Mouse (Mus musculus) gastrocnemius, postnatal 10 days (tissue): ENCODE results near the gene Pou6f1. TPM values are rescaled to one million over a fixed set of nuclear protein-coding genes. Genes with fewer than 3 reads are reported as not detected.
"Not testable (repeated sequence)": the region's sequence is repeated elsewhere in the genome, so short reads cannot be mapped to it uniquely, and the experiment has no call there.

Source experiments
- DNase-seq: peaks from one replicate; pipeline ENCODE4 v3.0.0; 2021; ENCODE audit warnings: mixed read lengths
- total RNA-seq, 2 experiments: library from RNA; stranded (reverse); gene quantifications; 2 replicates each; pipeline ENCODE4 v1.2.3; 2021

Pou6f1 gene
- total RNA-seq, 2 experiments from 2014 or later: 11.1 to 13.2 TPM

DNA sequence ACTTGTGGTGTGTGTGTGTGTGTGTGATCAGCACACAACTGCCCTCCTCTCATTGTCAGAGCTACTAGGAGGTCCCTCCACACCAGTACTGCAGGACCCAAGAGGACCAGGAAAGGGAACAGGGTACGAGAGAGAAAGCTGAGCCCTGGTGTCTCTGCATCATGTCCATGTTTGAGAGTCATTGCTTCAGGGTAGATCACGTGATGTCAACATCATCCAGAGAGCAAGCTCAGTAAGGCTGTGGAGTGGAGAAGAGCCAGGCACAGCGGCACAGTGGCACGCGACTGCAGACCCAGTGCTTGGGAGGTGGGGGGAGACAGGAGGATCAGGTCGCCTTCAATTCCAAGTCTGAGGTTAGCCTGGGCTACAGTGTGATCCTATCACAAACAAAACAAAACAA, 23.4 kb downstream of the Pou6f1 start:
- DNase-seq: no peak

DNA sequence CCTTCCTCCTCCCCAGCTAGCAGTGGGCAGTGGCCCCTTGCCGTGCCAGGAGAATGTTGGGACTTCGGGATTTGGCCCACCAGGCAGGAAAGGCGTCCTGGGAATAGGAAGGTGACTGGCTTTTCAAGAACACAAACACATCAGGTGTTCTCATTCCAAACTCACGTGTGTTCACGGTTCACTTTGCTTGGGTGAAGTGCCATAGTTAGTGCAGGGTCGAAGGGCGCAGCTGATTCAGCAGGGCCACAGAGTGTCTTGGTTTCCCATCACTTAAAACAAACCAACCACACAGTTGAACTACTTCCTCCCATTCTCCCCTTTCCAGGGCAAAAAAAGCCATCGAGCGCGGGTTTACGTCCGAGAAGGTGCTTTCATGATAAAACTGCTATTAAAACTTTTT, 24.4 kb downstream of the Pou6f1 start:
- DNase-seq: no peak

DNA sequence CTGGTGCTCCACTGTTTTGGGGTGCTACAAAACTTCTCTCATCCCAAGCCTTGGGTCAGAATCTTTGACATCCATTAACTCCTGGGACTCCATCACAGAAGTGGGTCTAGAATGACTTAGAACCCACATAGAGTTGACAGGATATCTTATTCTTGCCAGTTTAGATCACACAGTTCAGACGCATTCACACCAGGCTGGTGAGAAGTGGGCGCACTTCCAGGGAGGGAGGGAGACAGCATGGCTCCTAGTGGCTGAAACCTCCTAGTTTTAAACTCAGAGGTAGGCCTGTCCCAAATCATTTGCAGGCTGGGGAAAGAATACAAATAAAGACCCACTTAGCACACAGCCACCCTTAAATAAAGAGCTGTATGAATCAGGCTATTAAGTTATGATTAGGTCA, 25.4 kb downstream of the Pou6f1 start:
- peak; percentile 32 for DNase-seq

DNA sequence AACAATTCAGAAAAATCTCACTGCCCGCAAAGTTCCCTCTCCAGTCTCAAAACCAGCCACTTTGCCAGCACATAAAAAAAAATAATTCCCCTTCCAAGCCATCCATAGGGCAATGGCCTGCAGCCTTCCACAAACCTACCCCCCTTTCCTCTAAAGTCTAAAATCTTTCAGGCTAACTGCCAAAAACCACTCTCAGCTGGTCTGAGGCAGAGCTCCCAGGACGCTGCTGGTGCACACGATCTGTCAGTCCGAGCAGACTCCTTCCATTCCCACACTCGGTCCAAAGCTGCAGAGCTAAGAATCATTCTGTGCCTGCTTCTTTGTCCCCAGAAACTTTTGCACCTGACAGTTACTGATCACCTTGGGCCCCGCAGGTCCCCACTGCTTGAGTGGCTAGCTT, 25.8 kb downstream of the Pou6f1 start:
- DNase-seq: no peak

DNA sequence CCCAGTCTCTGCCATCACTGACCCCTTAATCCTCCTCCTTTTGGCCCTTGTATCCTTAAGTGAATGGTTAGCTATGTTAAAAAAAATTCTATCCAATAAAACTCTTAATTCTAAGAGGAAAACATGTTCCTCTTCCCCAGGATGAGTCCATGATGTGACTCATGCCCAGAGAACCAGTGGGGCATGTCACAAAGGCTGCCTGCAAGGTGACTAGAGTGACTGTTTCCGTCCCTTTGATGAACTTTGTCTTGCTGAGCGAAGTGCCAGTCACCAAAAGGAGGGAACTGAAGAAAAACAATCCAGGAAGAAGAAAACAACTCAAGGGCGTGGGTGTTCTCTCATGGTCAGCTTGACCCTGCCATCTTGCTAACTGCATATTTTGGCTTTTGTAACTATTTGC, 30.5 kb downstream of the Pou6f1 start:
- DNase-seq: no peak

DNA sequence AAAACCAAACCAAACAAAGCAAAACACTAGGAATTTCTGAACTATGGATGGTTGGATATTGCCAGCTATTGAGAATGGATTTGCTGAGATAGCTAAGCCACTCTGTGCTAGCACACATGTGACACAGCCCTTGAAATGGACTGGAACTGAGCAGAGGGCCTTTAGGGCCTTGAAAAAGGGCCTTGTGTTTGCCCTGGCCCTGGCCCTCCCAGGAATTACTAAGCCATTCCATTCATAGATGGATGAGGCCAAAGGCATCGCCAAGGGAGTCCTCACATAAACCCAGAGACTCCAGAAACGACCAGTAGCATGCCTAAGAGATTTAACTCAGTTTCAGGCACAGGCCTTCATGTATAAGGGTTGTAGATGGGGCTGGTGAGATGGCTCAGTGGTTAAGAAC, 33.3 kb downstream of the Pou6f1 start:
- no peak for DNase-seq

DNA sequence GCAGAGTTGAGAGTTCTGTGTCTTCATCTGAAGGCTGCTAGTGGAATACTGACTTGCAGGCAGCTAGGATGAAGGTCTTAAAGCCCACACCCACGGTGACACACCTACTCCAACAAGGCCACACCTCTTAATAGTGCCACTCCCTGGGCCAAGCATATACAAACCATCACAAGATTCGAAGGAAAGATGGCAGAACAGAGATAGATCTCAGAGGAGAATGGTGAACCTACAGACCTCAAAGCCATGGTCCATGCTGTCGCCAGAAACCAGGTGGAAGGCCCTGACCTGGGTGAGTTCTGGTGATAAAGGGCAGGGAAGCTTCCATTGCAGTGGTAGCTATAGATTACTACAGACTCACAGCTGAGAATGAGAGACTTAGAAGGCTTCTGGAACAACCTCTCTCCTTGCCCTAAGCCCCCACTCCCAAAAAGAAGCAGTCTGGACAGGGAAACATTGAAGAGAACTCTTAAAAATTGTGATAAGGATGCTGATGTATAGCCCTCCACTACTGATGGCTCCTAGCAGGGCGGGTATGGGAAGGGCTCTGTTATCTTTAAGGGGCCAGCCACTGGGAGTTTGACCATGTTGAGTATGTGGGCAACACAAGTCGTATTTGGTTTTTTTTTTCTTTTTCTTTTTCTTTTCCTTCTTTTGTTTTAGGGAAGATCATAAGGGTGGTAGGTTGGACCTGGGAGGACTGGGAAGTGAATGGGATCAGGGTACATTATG, 41.9 kb downstream of the Pou6f1 start:
- no peak for DNase-seq

DNA sequence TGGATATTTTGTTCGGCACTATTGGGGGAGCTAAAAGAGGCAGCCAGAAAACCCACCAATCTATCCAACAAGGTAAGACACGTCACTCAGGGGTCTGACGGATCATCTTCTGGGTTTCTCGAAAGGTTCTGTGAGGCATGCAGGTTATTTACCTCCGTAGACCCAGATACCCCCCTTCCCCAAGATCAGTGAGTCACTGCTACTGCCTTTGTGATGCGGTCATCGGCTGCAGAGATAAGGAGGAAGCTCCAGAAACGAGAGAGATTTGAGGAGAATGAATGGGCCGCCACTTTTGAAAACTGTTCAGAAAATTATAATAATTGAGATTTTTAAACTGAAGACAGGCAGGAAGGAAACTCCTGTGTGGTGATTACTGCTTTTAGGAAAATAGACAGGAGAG, 43.4 kb downstream of the Pou6f1 start:
- DNase-seq: no peak

DNA sequence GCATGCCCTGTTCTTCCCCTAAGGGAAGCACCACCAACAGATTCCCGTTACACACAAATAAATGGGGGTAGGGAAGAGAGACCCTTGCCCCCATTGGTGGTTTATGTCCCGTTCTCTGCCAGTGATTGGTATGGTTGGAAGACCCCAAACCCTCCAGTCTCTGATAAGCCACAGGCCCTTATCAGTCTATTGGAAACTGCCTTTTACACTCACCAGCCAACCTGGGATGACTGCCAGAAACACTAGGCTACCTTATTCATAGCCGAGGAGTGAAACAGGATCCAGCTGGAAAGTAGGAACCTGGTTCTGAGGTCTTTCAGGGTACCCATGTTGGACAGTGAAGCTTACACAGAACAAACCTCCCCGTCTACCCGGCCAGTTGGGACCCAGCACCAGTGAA, 43.8 kb downstream of the Pou6f1 start:
- DNase-seq: no peak

DNA sequence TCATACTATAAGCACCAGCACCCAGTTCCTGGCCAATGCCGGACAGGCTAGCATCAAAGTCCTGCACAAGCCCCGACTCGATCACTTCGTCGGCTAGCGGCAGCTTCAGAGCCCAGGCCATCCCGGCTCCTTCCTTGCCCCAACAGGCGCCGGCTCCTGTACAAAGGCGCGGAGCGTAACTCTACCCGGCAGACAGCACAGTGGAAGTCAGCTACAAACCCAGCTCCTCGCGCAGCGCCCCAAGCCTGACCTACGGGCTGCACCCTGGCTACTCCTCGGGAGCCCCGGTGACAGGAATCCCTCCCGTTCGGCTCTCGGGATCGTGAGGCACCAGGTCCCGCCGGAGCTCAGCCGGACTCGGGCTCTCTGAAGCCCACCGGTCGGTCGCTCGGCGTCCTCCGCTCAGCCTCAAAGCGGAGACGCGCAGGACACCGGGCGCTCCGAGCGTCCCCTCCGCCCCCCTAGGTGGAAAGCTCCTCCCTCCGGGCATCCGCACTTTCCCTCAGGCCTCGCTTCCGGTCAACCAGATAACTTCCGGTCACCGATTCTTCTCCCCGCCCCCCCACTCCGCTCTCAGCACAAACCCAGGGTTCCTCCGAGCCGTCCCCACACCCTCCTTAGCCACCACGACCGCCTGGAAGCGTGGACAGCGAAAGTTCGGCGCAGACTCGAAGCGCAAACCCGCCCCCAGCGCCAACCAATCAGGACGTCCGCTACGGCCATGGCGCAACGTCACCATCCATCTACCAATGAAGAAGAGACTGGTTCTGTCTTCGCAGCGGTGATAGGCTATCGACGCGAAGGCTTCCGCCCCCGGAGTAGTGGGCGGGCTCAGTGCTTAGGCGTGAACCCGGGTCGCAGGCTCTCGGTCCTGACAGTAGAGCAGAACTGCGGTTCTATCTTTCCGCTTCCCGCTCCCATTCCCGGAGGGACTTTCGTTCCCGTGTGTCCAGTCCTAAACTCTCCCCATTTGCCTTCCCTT, 48.2 kb downstream of the Pou6f1 start, which contains the start of gene Tfcp2:
Gene Tfcp2 (minus strand): TSS at position 683 of the 982 bp plus-strand sequence.
- DNase-seq: peak; percentile 96

DNA sequence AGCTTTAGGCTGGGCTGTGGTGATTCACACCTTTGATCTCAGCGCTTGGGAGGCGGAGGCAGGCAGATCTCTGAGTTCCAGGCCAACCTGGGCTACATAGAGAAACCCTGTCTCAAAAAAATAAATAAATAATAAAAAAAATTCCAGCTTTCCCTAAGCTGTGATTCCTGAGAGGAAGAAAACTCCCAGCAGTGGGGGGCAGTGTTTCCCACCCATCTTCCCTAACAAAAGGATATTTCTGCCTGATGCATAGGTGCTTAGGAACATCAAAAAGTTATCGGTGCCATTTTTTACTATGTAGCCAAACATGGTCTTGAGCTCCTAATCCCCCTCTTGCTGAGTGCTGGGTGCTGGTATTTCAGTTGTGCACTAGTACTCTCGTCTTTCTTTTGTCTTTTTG, 49.5 kb downstream of the Pou6f1 start:
- DNase-seq: no peak

DNA sequence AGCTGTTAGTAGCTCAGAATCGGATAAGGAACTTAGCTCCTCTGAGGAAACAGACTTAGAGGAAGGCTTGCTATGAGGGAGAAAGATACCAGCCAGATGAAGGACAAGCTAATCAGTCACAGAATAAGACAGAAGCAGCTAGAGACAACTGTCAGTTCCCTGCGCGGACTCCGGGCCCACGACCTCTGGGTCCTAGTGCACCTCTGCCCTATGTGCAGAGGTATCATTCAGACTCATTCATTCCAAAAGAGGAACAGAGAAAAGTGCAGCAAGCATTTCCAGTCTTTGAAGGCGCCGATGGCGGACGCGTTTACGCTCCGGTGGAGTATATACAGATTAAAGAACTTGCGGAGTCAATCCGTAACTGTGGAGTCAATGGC, 56.1 kb downstream of the Pou6f1 start:
- DNase-seq: not testable (repeated sequence)

DNA sequence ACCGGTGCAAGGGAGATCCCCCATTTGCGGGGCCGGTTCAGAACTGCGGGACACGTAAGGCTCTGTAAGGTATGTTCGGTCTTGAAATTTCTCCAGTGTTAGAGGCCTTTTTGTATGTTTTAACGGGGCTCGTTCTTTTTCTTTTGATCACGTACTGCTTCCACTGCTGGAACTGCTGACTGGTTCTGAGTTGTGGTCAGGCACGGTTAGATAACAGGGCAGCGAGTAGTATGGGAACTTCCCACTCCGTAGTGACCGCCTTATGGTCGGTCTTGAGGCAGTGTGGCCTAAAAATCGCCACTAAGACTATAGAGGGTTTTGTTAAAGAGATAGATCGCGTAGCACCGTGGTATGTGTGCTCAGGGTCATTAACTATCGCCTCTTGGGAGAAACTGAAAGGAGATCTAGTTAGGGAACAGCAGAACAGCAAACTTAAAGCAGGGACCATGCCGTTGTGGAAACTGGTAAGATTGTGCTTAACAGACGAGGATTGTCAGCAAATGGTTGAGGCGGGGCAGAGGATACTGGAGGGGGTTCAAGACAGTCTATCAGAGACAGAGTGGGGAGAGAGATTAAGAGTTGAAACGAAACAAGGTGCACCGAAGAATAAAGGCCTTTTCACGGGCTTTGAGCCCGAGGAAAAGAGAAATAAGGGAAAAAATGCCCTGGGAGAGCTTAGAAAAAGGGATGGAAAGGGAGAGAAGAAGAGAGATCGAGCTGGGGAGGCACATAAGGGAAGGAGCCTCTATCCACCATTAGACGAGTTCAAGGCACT, 56.7 kb downstream of the Pou6f1 start:
- DNase-seq: not testable (repeated sequence)

DNA sequence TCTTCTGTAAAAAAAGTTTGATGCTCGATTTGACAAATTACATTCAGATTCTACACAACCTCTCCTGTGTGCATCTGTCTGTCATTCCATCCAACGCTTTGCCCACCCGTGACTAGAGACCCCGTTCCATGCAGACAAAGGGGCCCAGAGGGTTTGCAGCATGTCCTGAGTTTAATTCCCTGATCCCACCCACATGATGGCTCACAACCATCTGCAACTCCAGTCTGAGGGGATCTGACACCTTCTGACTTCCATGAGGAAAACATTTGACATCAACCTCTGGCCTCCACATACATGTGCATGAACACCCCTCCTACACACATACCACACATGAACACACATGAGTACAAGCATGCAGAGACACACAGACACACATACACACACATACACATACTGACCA, 58.4 kb downstream of the Pou6f1 start:
- DNase-seq: no peak

DNA sequence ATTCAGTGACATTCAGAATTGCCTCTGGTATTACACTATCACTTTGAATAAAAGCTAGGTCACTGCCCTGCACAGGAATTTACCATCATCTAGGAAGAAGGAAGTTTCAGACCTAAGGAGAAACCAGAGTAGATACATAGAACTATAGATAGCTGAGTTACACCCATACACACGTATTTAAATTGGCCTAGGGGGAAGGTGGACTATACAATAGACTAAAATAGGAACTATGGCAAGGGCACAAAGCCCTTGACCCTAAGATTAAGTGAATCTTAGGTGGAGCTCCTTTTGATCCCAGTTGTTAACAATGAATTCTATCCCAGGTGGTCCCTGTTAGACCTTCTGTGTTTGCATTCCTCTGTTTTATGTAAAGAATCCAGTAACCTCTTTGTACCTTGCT, 58.8 kb downstream of the Pou6f1 start:
- DNase-seq: not testable (repeated sequence)

DNA sequence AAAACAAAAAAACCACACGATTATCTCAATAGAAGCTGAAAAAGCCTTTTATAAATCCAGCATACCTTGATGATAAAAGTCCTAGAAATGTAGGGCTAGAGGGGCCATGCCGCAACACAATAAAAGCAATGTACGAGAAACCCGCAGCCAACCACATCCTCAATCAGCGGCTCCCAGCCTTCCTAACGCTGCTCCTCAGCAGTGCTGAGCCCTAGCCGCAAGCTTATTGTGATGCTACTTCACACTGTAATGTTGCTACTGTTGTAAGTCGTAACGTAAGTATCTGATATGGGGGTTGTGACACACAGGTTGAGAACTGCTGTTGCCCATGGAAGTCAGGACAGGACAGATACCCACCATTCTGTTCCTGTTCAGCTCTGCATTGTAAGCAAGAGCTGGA, 60.4 kb downstream of the Pou6f1 start:
- no peak for DNase-seq

DNA sequence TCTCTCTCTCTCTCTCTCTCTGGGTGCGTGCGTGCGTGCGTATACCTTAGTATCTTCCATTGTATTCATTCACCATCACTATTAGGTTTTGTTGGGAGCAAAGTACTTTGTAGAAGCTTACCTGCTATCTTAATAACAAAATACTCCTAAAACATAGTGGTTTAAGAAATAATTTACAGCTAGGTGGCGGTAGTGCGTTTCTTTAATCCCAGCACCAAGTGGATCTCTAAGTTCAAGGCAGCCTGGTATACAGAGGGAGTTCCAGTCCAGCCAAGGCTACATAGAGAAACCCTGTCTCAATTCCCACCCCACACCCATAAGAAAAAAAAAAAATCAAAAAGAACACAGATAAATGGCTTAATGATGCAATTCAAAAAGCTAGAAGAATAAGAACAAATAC, 61.9 kb downstream of the Pou6f1 start:
- no peak for DNase-seq

DNA sequence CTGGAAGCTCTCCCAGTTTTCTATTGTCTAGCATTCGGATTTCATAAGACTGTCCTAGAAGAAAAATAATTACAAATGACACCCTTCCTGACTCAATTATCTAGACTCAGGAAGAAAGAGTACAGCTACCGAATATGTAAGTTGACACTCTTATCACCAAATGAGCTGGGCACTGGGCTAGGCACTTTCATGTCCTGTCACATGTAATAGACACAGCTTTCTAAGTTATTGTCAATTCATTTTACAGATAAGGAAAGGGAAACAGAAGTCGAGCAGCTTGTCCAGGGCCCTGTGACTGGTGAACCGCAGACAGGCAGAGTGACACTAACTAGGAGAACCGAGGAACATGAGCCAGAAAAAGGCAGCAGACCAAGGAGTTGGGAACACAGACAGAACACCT, 71.9 kb downstream of the Pou6f1 start:
- DNase-seq: no peak

DNA sequence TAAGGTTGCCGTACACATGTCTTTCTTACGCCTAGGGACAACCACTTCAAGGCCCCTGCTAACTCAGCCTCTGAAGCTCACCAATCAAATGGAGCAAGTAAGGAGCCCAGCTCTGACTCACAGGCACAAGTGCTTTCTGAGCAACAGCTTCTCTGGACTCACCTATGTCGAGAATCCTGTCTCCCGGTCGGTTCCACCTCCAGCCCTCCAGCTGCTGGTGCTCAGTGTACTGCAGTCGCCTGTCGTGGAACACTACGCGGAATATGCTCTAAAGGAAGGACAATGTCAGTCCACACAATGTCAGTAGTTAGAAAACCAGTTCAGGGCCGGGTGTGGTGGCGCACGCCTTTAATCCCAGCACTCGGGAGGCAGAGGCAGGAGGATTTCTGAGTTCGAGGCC, 74.4 kb downstream of the Pou6f1 start:
- DNase-seq: no peak
